ENCODE assay signal across 9 mouse cellular contexts in the genomic region with DNA sequence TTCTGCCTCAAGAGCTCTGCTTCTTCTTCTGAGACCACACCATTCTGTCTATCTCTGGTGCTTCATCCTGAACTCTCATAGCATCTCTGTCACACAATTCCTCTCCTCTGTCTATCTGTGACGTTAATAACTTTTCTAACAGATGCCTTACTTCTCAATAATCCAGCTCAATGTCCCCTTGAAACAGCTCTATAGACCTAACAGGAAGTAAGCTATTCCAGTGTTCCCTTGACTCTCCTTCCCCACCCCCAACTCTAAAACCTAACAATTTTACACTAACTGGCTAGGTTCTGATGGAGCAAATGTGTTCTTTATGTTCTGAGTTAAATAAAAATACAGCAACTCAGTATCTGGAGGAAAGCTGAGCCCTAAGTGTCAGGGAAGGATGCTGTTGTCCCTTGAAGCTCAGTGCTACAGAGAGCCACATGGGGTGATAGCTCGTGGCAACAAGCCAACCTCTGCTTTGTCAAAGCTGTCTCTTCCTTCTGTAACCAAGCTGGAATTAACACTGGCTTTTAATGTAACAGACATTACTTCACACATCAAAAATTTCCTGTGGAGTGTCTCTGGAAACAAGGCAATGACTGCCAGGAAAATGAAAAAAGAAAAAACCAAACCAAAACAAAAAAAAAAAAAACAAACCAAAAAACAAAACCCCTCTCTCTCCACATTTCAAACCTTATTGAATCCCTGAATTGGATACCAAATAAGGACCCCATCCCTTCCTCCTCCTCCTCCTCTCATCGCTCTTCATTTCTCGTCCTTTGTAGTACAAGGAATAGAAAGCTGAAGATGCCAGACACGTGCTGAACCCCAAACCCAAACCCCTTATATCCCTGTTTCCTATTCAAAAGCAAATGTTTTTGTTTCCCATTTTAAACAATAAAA.
DNase-seq lines count a peak whose midpoint lies in the region; ATAC-seq and TF ChIP-seq lines count a peak whose summit lies in the region.
"Had no signal": no experiment of that assay in that cellular context is flagged by ENCODE, and none has a peak within 500 bp of the region (broad histone marks: within the 10 kb centered on the region; RNA-seq: fewer than 3 reads in every experiment).

No protein-coding gene starts in this region.

- no peak overlapping the region for H3K4me3 ChIP-seq in kidney, postnatal 0 days (replicated peaks; ENCODE audit: low read depth, low read length)
- no peak overlapping the region for H3K4me3 ChIP-seq in neural tube, embryonic 14.5 days (ENCODE audit: low read depth, low read length)
- H3K4me3 ChIP-seq: embryonic facial prominence, embryonic 12.5 days had no signal

- no peaks in the 10 kb centered on the region for H3K9me3 ChIP-seq in kidney, postnatal 0 days (replicated peaks; ENCODE audit: low read length)
- no peaks in the 10 kb centered on the region for H3K9me3 ChIP-seq in neural tube, embryonic 14.5 days (ENCODE audit: control insufficient read depth, low read length)
- H3K9me3 ChIP-seq: embryonic facial prominence, embryonic 12.5 days had no signal

- H3K9ac ChIP-seq in kidney, postnatal 0 days (ENCODE audit: low read depth, low read length) = no peak overlapping the region
- H3K9ac ChIP-seq in neural tube, embryonic 14.5 days (replicated peaks; ENCODE audit: low read depth, low read length) = no peak overlapping the region
- H3K9ac ChIP-seq: embryonic facial prominence, embryonic 12.5 days had no signal

- no peaks in the 10 kb centered on the region for H3K27me3 ChIP-seq in Patski
- H3K27me3 ChIP-seq in kidney, postnatal 0 days (ENCODE audit: insufficient read depth, low read length) = no peaks in the 10 kb centered on the region
- H3K27me3 ChIP-seq in neural tube, embryonic 14.5 days (ENCODE audit: control insufficient read depth, insufficient read depth, low read length) = no peaks in the 10 kb centered on the region
- H3K27me3 ChIP-seq: embryonic facial prominence, embryonic 12.5 days had no signal

- no peak overlapping the region for H3K4me2 ChIP-seq in kidney, postnatal 0 days (ENCODE audit: low read length)
- no peak overlapping the region for H3K4me2 ChIP-seq in neural tube, embryonic 14.5 days (ENCODE audit: low read depth, low read length)
- H3K4me2 ChIP-seq: embryonic facial prominence, embryonic 12.5 days had no signal

- no peaks in the 10 kb centered on the region for H3K4me1 ChIP-seq in kidney, postnatal 0 days (replicated peaks; ENCODE audit: insufficient read depth, low read length)
- H3K4me1 ChIP-seq in neural tube, embryonic 14.5 days (ENCODE audit: control insufficient read depth, insufficient read depth, low read length) = no peaks in the 10 kb centered on the region
- H3K4me1 ChIP-seq: embryonic facial prominence, embryonic 12.5 days had no signal

- ATAC-seq in Patski = no peak
- ATAC-seq in kidney, postnatal 0 days (replicated peaks; ENCODE audit: low FRiP score, low read depth) = no peak
- peak; percentile 58; the same call in 1 of the 2 replicates for ATAC-seq in neural tube, embryonic 14.5 days (ENCODE audit: low read depth)
- no peak for ATAC-seq in granulocyte monocyte progenitor cell, adult 5-6 weeks (replicated peaks; ENCODE audit: poor library complexity, severe bottlenecking)
- no peak for ATAC-seq in megakaryocyte progenitor cell, adult 5-6 weeks (replicated peaks; ENCODE audit: poor library complexity)

- DNase-seq in gastrocnemius, adult 18-20 months (ENCODE audit: low spot score) = peak; percentile 11
- no peak for DNase-seq in gastrocnemius, postnatal 36 days
- peak; percentile 34 for DNase-seq in Patski (ENCODE audit: low read depth, low spot score)
- DNase-seq in gastrocnemius, adult 8-10 months (ENCODE audit: low spot score in 2 of 2) = peak; percentile 3 to 9
- DNase-seq in kidney, postnatal 0 days (ENCODE audit: low spot score) = peak; percentile 50

- in situ Hi-C loops in Patski (cut with MboI; ENCODE audit: low pct_unique_long_range_greater_than_20kb) = no loop called here

- no peak for TF ChIP-seq CTCF in Patski (IDR thresholded peaks at IDR 0.05)
- no peak for TF ChIP-seq CTCF in kidney, postnatal 0 days (IDR thresholded peaks at IDR 0.05; ENCODE audit: low read depth)

- CTCF ChIA-PET in Patski (lab: Charles Lee) = interaction anchor here (0.9 to 1.2 kb wide), 2 partner anchors 8 to 13 kb away, joined by 3 read pairs; no protein-coding TSS in a partner anchor

- H3K36me3 ChIP-seq in kidney, postnatal 0 days (ENCODE audit: insufficient read depth, low read length) = no peaks in the 10 kb centered on the region
- no peaks in the 10 kb centered on the region for H3K36me3 ChIP-seq in neural tube, embryonic 14.5 days (ENCODE audit: control insufficient read depth, insufficient read depth, low read length)
- H3K36me3 ChIP-seq: embryonic facial prominence, embryonic 12.5 days had no signal

- intact Hi-C loops in gastrocnemius, postnatal 36 days (cut with DNase I) = no loop called here

- 61% methylated on average over 5 of the region's 5 CpGs for WGBS in kidney, postnatal 0 days
- WGBS in neural tube, embryonic 14.5 days = 65% methylated on average over 5 of the region's 5 CpGs

- H3K27ac ChIP-seq in kidney, postnatal 0 days = no peak overlapping the region
- 0 out of 2 replicates have a peak overlapping the region, but pooled peaks have one; percentile 12 for H3K27ac ChIP-seq in neural tube, embryonic 14.5 days (ENCODE audit: low read depth, low read length)
- H3K27ac ChIP-seq: embryonic facial prominence, embryonic 12.5 days had no signal

- POLR2A ChIA-PET in Patski (lab: Charles Lee) = no interaction called here

Comparison
In these comparisons a context has a peak if more than half of its experiments do, and no peak if none do; other contexts are left out.
1. DNase-seq: peak in gastrocnemius, adult 18-20 months (single experiment), Patski (single experiment), gastrocnemius, adult 8-10 months (2 of 2) and kidney, postnatal 0 days (single experiment); none in gastrocnemius, postnatal 36 days (0 of 2).